9 mouse cellular contexts compared by ENCODE assay signal in genomic region chr15:78434896-78435520, GRCm38 (mm10). TPM values are rescaled to one million over a fixed set of nuclear protein-coding genes. Genes with fewer than 3 reads are reported as not detected.
DNase-seq lines count a peak whose midpoint lies in the region; ATAC-seq lines count a peak whose summit lies in the region.
"Had no signal": no experiment of that assay in that cellular context is flagged by ENCODE, and none has a peak within 500 bp of the region (broad histone marks: within the 10 kb centered on the region; RNA-seq: fewer than 3 reads in every experiment).

No protein-coding gene starts in this region.

- no peak overlapping the region for H3K4me2 ChIP-seq in heart, embryonic 11.5 days
- H3K4me2 ChIP-seq: heart, embryonic 15.5 days had no signal

- H3K9ac ChIP-seq in heart, embryonic 11.5 days (ENCODE audit: low read depth, low read length) = no peak overlapping the region
- H3K9ac ChIP-seq: heart, embryonic 15.5 days had no signal

- no peak for ATAC-seq in heart, embryonic 11.5 days (replicated peaks; ENCODE audit: insufficient number of reproducible peaks, low FRiP score, low TSS enrichment)

- no peaks in the 10 kb centered on the region for H3K9me3 ChIP-seq in heart, embryonic 11.5 days (replicated peaks; ENCODE audit: control insufficient read depth, low read length)
- H3K9me3 ChIP-seq: heart, embryonic 15.5 days had no signal

- H3K27me3 ChIP-seq in heart, embryonic 11.5 days (ENCODE audit: control insufficient read depth, insufficient read depth, low read length) = peaks cover 6% of the 10 kb centered on the region
- H3K27me3 ChIP-seq: heart, embryonic 15.5 days had no signal

- peaks cover 22% of the 10 kb centered on the region for H3K4me1 ChIP-seq in heart, embryonic 11.5 days (ENCODE audit: control insufficient read depth, insufficient read depth, low read length)

- WGBS in heart, embryonic 11.5 days (ENCODE audit: insufficient replicate concordance) = 31% methylated on average over 6 of the region's 6 CpGs

- no peak overlapping the region for H3K27ac ChIP-seq in heart, embryonic 11.5 days (ENCODE audit: low read depth, low read length)
- H3K27ac ChIP-seq: heart, embryonic 15.5 days had no signal

- no peak overlapping the region for H3K4me3 ChIP-seq in heart, embryonic 11.5 days (ENCODE audit: low read depth, low read length)
- H3K4me3 ChIP-seq: heart, embryonic 15.5 days had no signal

- H3K36me3 ChIP-seq in heart, embryonic 11.5 days (ENCODE audit: control insufficient read depth, insufficient read depth, low read length) = no peaks in the 10 kb centered on the region

- peak; percentile 92 for DNase-seq in heart, adult 11 months
- DNase-seq in right cerebral cortex, adult 2 months (ENCODE audit: low spot score in 2 of 2) = peak; percentile 70 to 72
- DNase-seq in right cerebral cortex, adult 18-20 months = no peak
- DNase-seq in embryo, embryonic 11.5 days (ENCODE audit: low read depth, low spot score) = peak; percentile 37
- peak; percentile 23 for DNase-seq in lung, postnatal 25 days (ENCODE audit: low spot score)
- no peak for DNase-seq in yolk sac, embryonic 10.5 days (ENCODE audit: low spot score)
- DNase-seq in gastrocnemius, postnatal 4 days (ENCODE audit: low spot score in 2 of 2) = no peak

RNA-seq across cellular contexts. Expression of gene Kctd17, which starts 6.6 kb away (rescaled TPM):
- 16.8 and 21.3 TPM in 2 replicates for polyA plus RNA-seq in heart, embryonic 11.5 days (2014; fragmentation: Nextera tagmentation; extraction: Ambion mirVana)
- total RNA-seq in gastrocnemius, postnatal 4 days (2021) = 10 to 100 TPM; 83.5 to 85.4 TPM

RNA-seq across cellular contexts. Expression of gene Mpst, which starts 28.8 kb away (rescaled TPM):
- 1.1 and 1.6 TPM in 2 replicates for polyA plus RNA-seq in heart, embryonic 11.5 days (2014; fragmentation: Nextera tagmentation; extraction: Ambion mirVana)
- total RNA-seq in gastrocnemius, postnatal 4 days (2021) = 10 to 100 TPM; 27.6 to 34.5 TPM

RNA-seq across cellular contexts. Expression of gene Tst, which starts 29.3 kb away (rescaled TPM):
- 9.6 and 13.5 TPM in 2 replicates for polyA plus RNA-seq in heart, embryonic 11.5 days (2014; fragmentation: Nextera tagmentation; extraction: Ambion mirVana)
- 10 to 100 TPM; 17.5 to 20.5 TPM for total RNA-seq in gastrocnemius, postnatal 4 days (2021)

RNA-seq across cellular contexts. Expression of gene Tmprss6, which starts 33.4 kb away (rescaled TPM):
- polyA plus RNA-seq in heart, embryonic 11.5 days (2014; fragmentation: Nextera tagmentation; extraction: Ambion mirVana) = 0.64 TPM in 1 of 2 replicates, not detected in the other
- under 1 TPM in 1 of 2 experiments, not detected in 1; 0.62 TPM for total RNA-seq in gastrocnemius, postnatal 4 days (2021)

RNA-seq across cellular contexts. Expression of gene Tex33, which starts 39.3 kb away (rescaled TPM):
- not detected in 2 replicates for polyA plus RNA-seq in heart, embryonic 11.5 days (2014; fragmentation: Nextera tagmentation; extraction: Ambion mirVana)
- not detected for total RNA-seq in gastrocnemius, postnatal 4 days (2021)
- polyA plus RNA-seq: heart, embryonic 15.5 days had no signal

Comparison
In these comparisons a context has a peak if more than half of its experiments do, and no peak if none do; other contexts are left out.
1. DNase-seq: peak in heart, adult 11 months (single experiment), right cerebral cortex, adult 2 months (2 of 2), embryo, embryonic 11.5 days (single experiment) and lung, postnatal 25 days (single experiment); none in right cerebral cortex, adult 18-20 months (single experiment), yolk sac, embryonic 10.5 days (single experiment) and gastrocnemius, postnatal 4 days (0 of 2).